Mouse (Mus musculus): ENCODE measurements at regions not wholly inside any gene's neighbourhood (a gene's known extent, or its start where the extent isn't known, plus 50 kb on each side); places are given as distances from the start of the nearest gene placed in this dataset.

DNA sequence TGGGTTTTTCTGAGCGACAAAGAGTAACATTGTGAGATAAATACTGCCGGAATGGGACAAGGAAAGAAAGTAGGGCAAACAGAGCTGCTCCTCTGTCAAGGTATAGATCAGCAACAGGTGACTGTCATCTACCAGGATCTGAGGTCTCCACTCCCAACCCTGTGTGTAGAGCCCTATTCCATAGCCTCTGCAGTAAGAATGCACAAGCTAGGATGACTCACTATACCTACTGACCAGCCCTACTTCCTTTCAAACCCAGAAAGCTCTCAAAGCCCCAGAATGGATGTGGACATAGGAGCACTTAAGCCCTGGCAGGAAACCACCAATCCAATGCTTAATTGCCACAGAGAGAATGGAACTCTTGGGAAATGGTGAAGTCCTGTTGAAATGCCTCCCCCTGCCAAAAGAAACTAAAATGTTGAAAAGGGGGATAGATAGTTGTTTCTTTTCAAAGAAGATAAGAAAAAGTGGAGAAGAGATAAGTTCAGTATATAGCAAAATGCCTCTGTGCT lies 231.8 kb upstream of the Fam49a start:
- WGBS = 74% methylated on average over 2 of the region's 2 CpGs
- no peaks in the 10 kb centered on the region for H3K36me3 ChIP-seq (ENCODE audit: insufficient read depth, low read length)
- TF ChIP-seq EP300 (IDR thresholded peaks at IDR 0.05) = no peak
- TF ChIP-seq CTCF (IDR thresholded peaks at IDR 0.05) = no peak
- no peak overlapping the region for H3K4me3 ChIP-seq (ENCODE audit: low read depth, low read length)
- no peaks in the 10 kb centered on the region for H3K4me1 ChIP-seq (ENCODE audit: insufficient read depth, low read depth, low read length)
- H3K27me3 ChIP-seq (replicated peaks; ENCODE audit: insufficient read depth, low read length) = no peaks in the 10 kb centered on the region
- no peak overlapping the region for H3K27ac ChIP-seq (ENCODE audit: low read length)
- ATAC-seq (peak; percentile 32; the same call in 1 of the 2 replicates), DNase-seq (ENCODE audit: low spot score) (peak; percentile 26)
- H3K4me2 ChIP-seq (replicated peaks; ENCODE audit: low read depth, low read length) = no peak overlapping the region
- no peak overlapping the region for H3K9ac ChIP-seq (replicated peaks; ENCODE audit: low read depth)
- H3K9me3 ChIP-seq (ENCODE audit: low read length) = no peaks in the 10 kb centered on the region

DNA sequence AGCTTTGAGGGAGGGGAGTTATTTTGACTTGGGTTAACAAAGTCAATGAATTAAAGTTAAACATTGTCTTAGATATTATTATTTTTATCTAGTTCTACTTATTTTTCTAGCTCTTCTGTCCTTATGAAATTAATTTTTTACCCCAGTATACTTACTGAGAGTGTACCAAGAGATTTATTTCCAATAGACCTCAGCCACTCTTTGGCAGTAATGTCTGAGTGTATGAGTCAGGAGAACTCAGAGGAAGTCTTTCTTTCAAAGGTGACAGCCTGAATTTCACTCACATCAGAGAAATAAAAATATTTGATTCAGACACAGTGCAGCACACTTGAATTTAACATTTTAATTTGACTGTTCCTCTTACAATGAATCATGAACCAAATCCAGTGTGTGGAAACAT lies 227.4 kb upstream of the Fam49a start:
- Histone ChIP-seq H3K4me3 (ENCODE audit: low read depth, low read length) (no peak overlapping the region), H3K4me1 (ENCODE audit: insufficient read depth, low read depth, low read length) (no peaks in the 10 kb centered on the region), H3K9me3 (ENCODE audit: low read length) (no peaks in the 10 kb centered on the region), H3K36me3 (ENCODE audit: insufficient read depth, low read length) (no peaks in the 10 kb centered on the region), H3K27ac (ENCODE audit: low read length) (no peak overlapping the region), H3K9ac (replicated peaks; ENCODE audit: low read depth) (no peak overlapping the region), H3K27me3 (replicated peaks; ENCODE audit: insufficient read depth, low read length) (no peaks in the 10 kb centered on the region), H3K4me2 (replicated peaks; ENCODE audit: low read depth, low read length) (no peak overlapping the region)
- ATAC-seq (no peak), DNase-seq (ENCODE audit: low spot score) (no peak)
- no peak for TF ChIP-seq CTCF (IDR thresholded peaks at IDR 0.05)
- TF ChIP-seq EP300 (IDR thresholded peaks at IDR 0.05) = no peak

DNA sequence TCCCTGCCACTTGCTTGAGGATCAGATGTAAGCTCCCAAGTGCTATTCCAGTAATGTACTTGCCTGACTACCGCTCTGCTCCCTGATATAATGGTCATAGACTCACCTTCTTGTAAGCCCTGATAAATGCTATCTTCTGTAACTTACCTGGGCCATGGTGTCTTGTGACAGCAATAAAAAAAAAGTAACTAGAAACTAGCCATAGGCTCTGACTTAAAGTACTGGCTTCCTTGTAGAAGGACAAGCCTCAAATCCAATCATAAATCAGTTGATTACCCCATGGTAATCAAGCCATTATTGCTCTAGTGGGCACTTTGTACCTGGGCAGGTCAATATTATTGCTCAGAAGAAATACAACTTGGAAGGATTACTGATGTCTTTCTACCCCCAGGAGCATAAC lies 222.7 kb upstream of the Fam49a start:
- Histone ChIP-seq H3K9ac (replicated peaks; ENCODE audit: low read depth) (no peak overlapping the region), H3K27ac (ENCODE audit: low read length) (no peak overlapping the region), H3K9me3 (ENCODE audit: low read length) (no peaks in the 10 kb centered on the region), H3K4me1 (ENCODE audit: insufficient read depth, low read depth, low read length) (no peaks in the 10 kb centered on the region), H3K4me3 (ENCODE audit: low read depth, low read length) (no peak overlapping the region), H3K27me3 (replicated peaks; ENCODE audit: insufficient read depth, low read length) (no peaks in the 10 kb centered on the region), H3K36me3 (ENCODE audit: insufficient read depth, low read length) (no peaks in the 10 kb centered on the region), H3K4me2 (replicated peaks; ENCODE audit: low read depth, low read length) (no peak overlapping the region)
- ATAC-seq (no peak), DNase-seq (ENCODE audit: low spot score) (no peak)
- no peak for TF ChIP-seq CTCF (IDR thresholded peaks at IDR 0.05)
- TF ChIP-seq EP300 (IDR thresholded peaks at IDR 0.05) = no peak
- WGBS = 73% methylated on average over 1 of the region's 1 CpGs

DNA sequence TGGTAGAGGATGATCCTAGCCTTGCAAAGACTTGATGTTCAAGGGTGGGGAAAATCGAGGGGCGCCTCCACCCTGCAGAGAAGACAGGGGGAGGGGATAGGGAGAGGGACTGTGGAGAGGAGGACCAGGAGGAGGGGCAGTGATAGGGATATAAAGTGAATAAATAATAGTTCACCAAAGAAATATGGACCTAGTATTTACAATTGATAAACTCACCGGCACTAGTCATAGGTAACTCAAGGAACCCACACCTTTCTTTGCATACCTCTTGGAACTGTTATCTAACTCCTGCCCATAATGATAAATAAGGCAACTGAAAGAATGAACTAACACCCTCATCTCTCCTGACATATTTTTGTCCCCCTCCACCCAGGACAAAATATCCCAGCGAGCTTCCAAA lies 199.7 kb upstream of the Fam49a start:
- Histone ChIP-seq H3K27ac (ENCODE audit: low read length) (no peak overlapping the region), H3K9ac (replicated peaks; ENCODE audit: low read depth) (no peak overlapping the region), H3K4me1 (ENCODE audit: insufficient read depth, low read depth, low read length) (no peaks in the 10 kb centered on the region), H3K4me2 (replicated peaks; ENCODE audit: low read depth, low read length) (no peak overlapping the region), H3K36me3 (ENCODE audit: insufficient read depth, low read length) (no peaks in the 10 kb centered on the region), H3K4me3 (ENCODE audit: low read depth, low read length) (no peak overlapping the region), H3K9me3 (ENCODE audit: low read length) (no peaks in the 10 kb centered on the region), H3K27me3 (replicated peaks; ENCODE audit: insufficient read depth, low read length) (no peaks in the 10 kb centered on the region)
- DNase-seq (ENCODE audit: low spot score) (no peak), ATAC-seq (no peak)
- TF ChIP-seq CTCF (IDR thresholded peaks at IDR 0.05) (no peak), EP300 (IDR thresholded peaks at IDR 0.05) (no peak)
- WGBS = 71% methylated on average over 4 of the region's 4 CpGs

DNA sequence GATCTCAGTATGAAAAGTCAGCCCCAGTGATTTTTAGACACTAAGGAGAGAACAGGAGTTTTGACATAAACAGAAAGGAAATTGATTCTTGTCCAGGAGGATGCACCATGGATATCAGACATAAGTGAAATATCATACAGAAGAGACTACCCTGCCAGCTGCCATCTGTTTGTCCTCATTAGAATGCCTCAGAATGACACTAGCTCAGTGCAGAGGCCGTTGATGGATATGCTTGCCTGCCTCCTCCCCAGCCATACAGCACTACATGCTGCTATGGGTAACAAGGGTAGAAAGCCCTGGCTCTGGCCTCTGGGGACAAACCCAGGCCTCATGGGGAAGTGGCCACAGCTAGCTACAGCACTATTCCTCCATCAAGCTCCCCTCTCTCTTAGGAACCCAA lies 198.0 kb upstream of the Fam49a start:
- no peaks in the 10 kb centered on the region for H3K4me1 ChIP-seq (ENCODE audit: insufficient read depth, low read depth, low read length)
- no peak overlapping the region for H3K27ac ChIP-seq (ENCODE audit: low read length)
- H3K9me3 ChIP-seq (ENCODE audit: low read length) = no peaks in the 10 kb centered on the region
- H3K36me3 ChIP-seq (ENCODE audit: insufficient read depth, low read length) = no peaks in the 10 kb centered on the region
- H3K4me2 ChIP-seq (replicated peaks; ENCODE audit: low read depth, low read length) = no peak overlapping the region
- no peaks in the 10 kb centered on the region for H3K27me3 ChIP-seq (replicated peaks; ENCODE audit: insufficient read depth, low read length)
- H3K4me3 ChIP-seq (ENCODE audit: low read depth, low read length) = no peak overlapping the region
- ATAC-seq (no peak), DNase-seq (ENCODE audit: low spot score) (no peak)
- WGBS = 76% methylated on average over 1 of the region's 1 CpGs
- TF ChIP-seq EP300 (IDR thresholded peaks at IDR 0.05) (no peak), CTCF (IDR thresholded peaks at IDR 0.05) (no peak)
- H3K9ac ChIP-seq (replicated peaks; ENCODE audit: low read depth) = no peak overlapping the region

DNA sequence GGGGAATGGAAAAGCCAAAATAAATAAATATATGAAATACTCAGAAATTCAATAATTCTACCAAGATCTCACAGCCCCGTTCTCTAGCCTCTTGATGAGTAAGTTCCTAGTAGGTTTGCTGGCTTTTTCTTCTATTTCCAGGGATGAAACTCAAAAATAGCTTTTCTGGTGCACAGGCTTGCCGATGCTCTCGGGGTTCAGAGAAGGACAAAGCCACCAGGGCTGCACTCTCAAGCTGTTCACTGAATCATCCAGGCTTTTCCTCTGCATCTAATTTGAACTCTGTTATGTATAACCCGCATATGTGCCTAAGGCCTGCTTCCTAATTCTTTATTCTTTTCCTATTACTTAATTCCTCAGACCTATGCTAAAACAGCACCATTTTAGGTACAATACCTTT lies 197.5 kb upstream of the Fam49a start:
- Histone ChIP-seq H3K9me3 (ENCODE audit: low read length) (no peaks in the 10 kb centered on the region), H3K36me3 (ENCODE audit: insufficient read depth, low read length) (no peaks in the 10 kb centered on the region), H3K27me3 (replicated peaks; ENCODE audit: insufficient read depth, low read length) (no peaks in the 10 kb centered on the region), H3K4me2 (replicated peaks; ENCODE audit: low read depth, low read length) (no peak overlapping the region), H3K4me3 (ENCODE audit: low read depth, low read length) (no peak overlapping the region), H3K9ac (replicated peaks; ENCODE audit: low read depth) (no peak overlapping the region), H3K4me1 (ENCODE audit: insufficient read depth, low read depth, low read length) (no peaks in the 10 kb centered on the region), H3K27ac (ENCODE audit: low read length) (no peak overlapping the region)
- ATAC-seq (no peak), DNase-seq (ENCODE audit: low spot score) (no peak)
- WGBS = 84% methylated on average over 4 of the region's 4 CpGs
- no peak for TF ChIP-seq CTCF (IDR thresholded peaks at IDR 0.05)
- TF ChIP-seq EP300 (IDR thresholded peaks at IDR 0.05) = no peak

DNA sequence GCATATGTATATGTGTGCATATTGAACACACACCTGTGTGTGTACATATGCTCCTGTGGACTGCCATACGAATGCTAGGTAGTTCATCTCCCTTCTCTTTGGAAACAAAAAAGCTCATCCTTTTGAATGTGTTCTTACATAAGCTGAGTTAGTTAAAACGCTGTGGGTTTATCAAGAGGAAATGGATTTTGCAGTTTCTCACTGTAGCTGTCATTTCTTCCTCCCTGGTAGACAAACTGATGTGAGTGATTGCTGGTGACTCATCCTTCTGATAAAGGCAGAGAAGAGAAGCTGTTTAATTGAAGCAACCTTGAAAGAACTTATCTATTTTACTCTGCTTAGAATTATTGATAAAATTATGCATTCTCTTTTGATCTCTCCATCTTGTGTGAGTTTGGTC lies 173.6 kb upstream of the Fam49a start:
- no peaks in the 10 kb centered on the region for H3K27me3 ChIP-seq (replicated peaks; ENCODE audit: insufficient read depth, low read length)
- TF ChIP-seq EP300 (IDR thresholded peaks at IDR 0.05) = no peak
- TF ChIP-seq CTCF (IDR thresholded peaks at IDR 0.05) = no peak
- H3K9ac ChIP-seq (replicated peaks; ENCODE audit: low read depth) = no peak overlapping the region
- H3K36me3 ChIP-seq (ENCODE audit: insufficient read depth, low read length) = no peaks in the 10 kb centered on the region
- no peaks in the 10 kb centered on the region for H3K4me1 ChIP-seq (ENCODE audit: insufficient read depth, low read depth, low read length)
- H3K27ac ChIP-seq (ENCODE audit: low read length) = no peak overlapping the region
- WGBS = 59% methylated on average over 2 of the region's 2 CpGs
- no peak for DNase-seq (ENCODE audit: low spot score)
- no peak overlapping the region for H3K4me2 ChIP-seq (replicated peaks; ENCODE audit: low read depth, low read length)
- no peak for ATAC-seq
- no peak overlapping the region for H3K4me3 ChIP-seq (ENCODE audit: low read depth, low read length)
- H3K9me3 ChIP-seq (ENCODE audit: low read length) = no peaks in the 10 kb centered on the region

All from lung, postnatal 0 days (tissue).